8 mouse cellular contexts compared by ENCODE assay signal in the genomic region with DNA sequence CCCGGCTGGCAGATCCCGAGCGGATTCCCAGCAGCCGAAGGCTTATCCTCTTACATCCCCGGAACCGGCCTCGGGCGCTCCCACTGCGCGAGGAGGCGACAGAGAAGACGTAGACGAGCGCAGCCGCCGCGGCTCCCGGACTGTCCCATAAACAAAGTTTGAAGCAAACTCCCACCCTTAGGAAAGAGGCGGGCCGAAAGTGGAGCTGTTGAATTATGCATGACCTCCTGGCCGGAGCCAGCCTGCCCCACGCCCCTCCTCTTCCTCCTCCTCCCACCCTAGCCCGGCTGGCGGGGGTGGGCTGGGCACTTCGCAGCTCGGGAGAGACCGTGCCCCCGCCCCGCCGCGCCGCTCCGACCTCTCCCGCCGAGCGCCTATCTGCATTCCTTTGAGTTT. TPM values are rescaled to one million over a fixed set of nuclear protein-coding genes. Genes with fewer than 3 reads are reported as not detected.
DNase-seq lines count a peak whose midpoint lies in the region; ATAC-seq lines count a peak whose summit lies in the region.

Gene Wwtr1, minus strand, starts transcription at position 251 of the 396 bp plus-strand sequence.

- under 1% methylated on average over 36 of the region's 36 CpGs for WGBS in forebrain, embryonic 10.5 days
- WGBS in heart, embryonic 12.5 days = under 1% methylated on average over 36 of the region's 36 CpGs
- 3% methylated on average over 32 of the region's 36 CpGs for WGBS in liver, embryonic 12.5 days (ENCODE audit: insufficient replicate concordance)
- under 1% methylated on average over 36 of the region's 36 CpGs for WGBS in neural tube, embryonic 11.5 days

- ATAC-seq in heart, embryonic 12.5 days (ENCODE audit: insufficient number of reproducible peaks, low FRiP score) = peak; percentile 95
- ATAC-seq in liver, embryonic 12.5 days = peak; percentile 86
- peak; percentile 91 for ATAC-seq in neural tube, embryonic 11.5 days (ENCODE audit: insufficient read depth, low FRiP score, low TSS enrichment)

- no peaks in the 10 kb centered on the region for H3K27me3 ChIP-seq in forebrain, embryonic 10.5 days (ENCODE audit: poor library complexity, severe bottlenecking)
- no peaks in the 10 kb centered on the region for H3K27me3 ChIP-seq in heart, embryonic 12.5 days (replicated peaks)
- peaks cover 48% of the 10 kb centered on the region for H3K27me3 ChIP-seq in liver, embryonic 12.5 days (replicated peaks)
- no peaks in the 10 kb centered on the region for H3K27me3 ChIP-seq in neural tube, embryonic 11.5 days (ENCODE audit: control insufficient read depth, insufficient read depth, low read length)

- H3K9me3 ChIP-seq in forebrain, embryonic 10.5 days = no peaks in the 10 kb centered on the region
- no peaks in the 10 kb centered on the region for H3K9me3 ChIP-seq in heart, embryonic 12.5 days (replicated peaks)
- H3K9me3 ChIP-seq in liver, embryonic 12.5 days (replicated peaks) = no peaks in the 10 kb centered on the region
- no peaks in the 10 kb centered on the region for H3K9me3 ChIP-seq in neural tube, embryonic 11.5 days (ENCODE audit: control insufficient read depth, low read length)

- DNase-seq in layer of hippocampus, adult 11-12 months (ENCODE audit: low spot score) = peak; percentile 56
- no peak for DNase-seq in layer of hippocampus, adult 9-10 months (ENCODE audit: low spot score)
- DNase-seq in forebrain, embryonic 10.5 days (ENCODE audit: extremely low spot score, low spot score) = peak; percentile 90
- DNase-seq in kidney, postnatal 10 days = peak; percentile 96
- peak; percentile 92 for DNase-seq in neural tube, embryonic 11.5 days (ENCODE audit: low spot score)
- DNase-seq in testis, postnatal 10 days (ENCODE audit: low spot score) = peak; percentile 92

- peaks cover 38% of the 10 kb centered on the region for H3K4me1 ChIP-seq in forebrain, embryonic 10.5 days
- H3K4me1 ChIP-seq in heart, embryonic 12.5 days (replicated peaks) = peaks cover 22% of the 10 kb centered on the region
- H3K4me1 ChIP-seq in liver, embryonic 12.5 days = no peaks in the 10 kb centered on the region
- peaks cover 6% of the 10 kb centered on the region; the same call in 1 of the 2 replicates for H3K4me1 ChIP-seq in neural tube, embryonic 11.5 days (ENCODE audit: control insufficient read depth, insufficient read depth, low read length)

- H3K4me2 ChIP-seq in heart, embryonic 12.5 days = peak within 1 kb of the TSS; percentile 88
- peak within 1 kb of the TSS; percentile 83 for H3K4me2 ChIP-seq in liver, embryonic 12.5 days
- H3K4me2 ChIP-seq in neural tube, embryonic 11.5 days (ENCODE audit: low read depth) = peak within 1 kb of the TSS; percentile 85

- peak within 1 kb of the TSS; percentile 89 for H3K4me3 ChIP-seq in forebrain, embryonic 10.5 days
- H3K4me3 ChIP-seq in heart, embryonic 12.5 days = peak within 1 kb of the TSS; percentile 89
- peak within 1 kb of the TSS; percentile 66 for H3K4me3 ChIP-seq in liver, embryonic 12.5 days
- peak within 1 kb of the TSS; percentile 84 for H3K4me3 ChIP-seq in neural tube, embryonic 11.5 days (ENCODE audit: low read depth, low read length)

- H3K36me3 ChIP-seq in forebrain, embryonic 10.5 days (replicated peaks) = peaks cover 16% of the 10 kb centered on the region
- peaks cover 6% of the 10 kb centered on the region for H3K36me3 ChIP-seq in heart, embryonic 12.5 days
- H3K36me3 ChIP-seq in liver, embryonic 12.5 days = no peaks in the 10 kb centered on the region
- no peaks in the 10 kb centered on the region for H3K36me3 ChIP-seq in neural tube, embryonic 11.5 days (ENCODE audit: control insufficient read depth, insufficient read depth, low read length)

- H3K9ac ChIP-seq in heart, embryonic 12.5 days = peak within 1 kb of the TSS; percentile 86
- peak within 1 kb of the TSS; percentile 64 for H3K9ac ChIP-seq in liver, embryonic 12.5 days
- H3K9ac ChIP-seq in neural tube, embryonic 11.5 days (ENCODE audit: low read length) = peak within 1 kb of the TSS; percentile 78

- H3K27ac ChIP-seq in forebrain, embryonic 10.5 days = peak within 1 kb of the TSS; percentile 93
- H3K27ac ChIP-seq in heart, embryonic 12.5 days (ENCODE audit: poor library complexity, severe bottlenecking) = peak within 1 kb of the TSS; percentile 98
- H3K27ac ChIP-seq in liver, embryonic 12.5 days = peak within 1 kb of the TSS; percentile 49
- H3K27ac ChIP-seq in neural tube, embryonic 11.5 days (ENCODE audit: low read depth, low read length) = peak within 1 kb of the TSS; percentile 83

RNA-seq across cellular contexts. Expression of gene Wwtr1, which starts in this region (rescaled TPM):
- 10.6 and 11.3 TPM in 2 replicates for polyA plus RNA-seq in forebrain, embryonic 10.5 days (2016; fragmentation: Nextera tagmentation; extraction: Ambion mirVana)
- 15.3 and 17.6 TPM in 2 replicates for polyA plus RNA-seq in heart, embryonic 12.5 days (2016; fragmentation: Nextera tagmentation; extraction: Ambion mirVana)
- polyA plus RNA-seq in liver, embryonic 12.5 days (2016; fragmentation: Nextera tagmentation; extraction: Ambion mirVana) = 2.0 TPM in 2 replicates
- 11.9 and 12.5 TPM in 2 replicates for polyA plus RNA-seq in neural tube, embryonic 11.5 days (2014; fragmentation: Nextera tagmentation; extraction: Ambion mirVana)
